Mouse (Mus musculus): Measurements from ENCODE around the gene Daam2. TPM values are rescaled to one million over a fixed set of nuclear protein-coding genes. Genes with fewer than 3 reads are reported as not detected.
A peak's percentile ranks its signal among the peaks of the same experiment; 100 is the strongest.

Gene Daam2
- polyA plus RNA-seq, 1 experiment: 1.5 TPM

- Histone ChIP-seq H3ac (ENCODE audit: control insufficient read depth, insufficient read length, low read depth) (no peak overlapping the region), H3K27me3 (ENCODE audit: control insufficient read depth, insufficient read depth, insufficient read length) (no peaks in the 10 kb centered on the region), H3K79me2 (ENCODE audit: control insufficient read depth, insufficient read depth) (peaks cover 27% of the 10 kb centered on the region), H3K36me3 (ENCODE audit: control insufficient read depth, insufficient read depth) (peaks cover 21% of the 10 kb centered on the region), H3K79me3 (ENCODE audit: low read depth) (peaks cover 5% of the 10 kb centered on the region), H3K4me3 (ENCODE audit: insufficient read depth, poor library complexity, severe bottlenecking) (no peak overlapping the region)
- TF ChIP-seq CEBPB (IDR thresholded peaks at IDR 0.05; ENCODE audit: low read depth): no peak
- TF ChIP-seq USF1 (IDR thresholded peaks at IDR 0.05; ENCODE audit: low read depth): no peak
- TF ChIP-seq MYOG (IDR thresholded peaks at IDR 0.05; ENCODE audit: control insufficient read depth, extremely low read depth, insufficient read length): no peak
- no peak for TF ChIP-seq CTCF (IDR thresholded peaks at IDR 0.05; ENCODE audit: control insufficient read depth, insufficient read depth, insufficient read length)
- TF ChIP-seq MAX (IDR thresholded peaks at IDR 0.05): no peak
- no peak for TF ChIP-seq MYOD1 (IDR thresholded peaks at IDR 0.05; ENCODE audit: control insufficient read depth, insufficient read length, low read depth)
- no peak for TF ChIP-seq FOSL1 (IDR thresholded peaks at IDR 0.05; ENCODE audit: insufficient read depth, low read length, poor library complexity, severe bottlenecking)
Observed at GRCm38 (mm10) chr17:49430136-49430535, 134.0 kb downstream of the Daam2 start.

DNA sequence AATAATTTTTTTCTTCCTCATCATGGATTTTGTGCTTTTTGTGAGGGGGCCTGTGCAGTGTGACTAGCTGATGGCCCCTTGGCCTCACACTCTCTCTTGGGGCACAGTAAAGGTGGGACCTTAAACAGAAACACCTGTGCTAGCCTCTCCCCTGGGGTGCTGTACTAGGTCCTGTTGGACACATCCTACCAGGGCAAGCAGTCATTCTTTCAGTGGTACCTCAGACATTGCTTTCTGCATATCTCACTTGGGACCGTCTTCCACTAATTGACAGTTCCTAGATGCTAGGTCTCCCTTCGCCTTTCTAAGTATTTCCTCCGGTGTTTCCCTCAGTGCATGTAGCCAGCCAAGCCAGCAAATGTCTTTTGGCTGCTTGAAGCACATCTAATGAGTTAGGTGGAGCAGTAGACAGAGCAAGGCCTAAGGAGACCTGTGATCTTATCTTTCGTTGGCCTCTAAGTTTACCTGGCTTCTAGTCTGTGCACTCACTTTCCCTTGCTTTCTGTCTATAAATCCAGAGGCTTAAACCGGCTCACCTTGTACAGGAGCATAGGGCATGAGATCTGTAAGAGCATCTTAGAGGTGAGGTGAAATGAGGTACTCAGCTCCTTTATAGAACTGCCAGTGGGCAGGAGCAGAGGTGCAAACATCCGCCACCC, 134.5 kb downstream of the Daam2 start:
- TF ChIP-seq CEBPB (IDR thresholded peaks at IDR 0.05; ENCODE audit: low read depth) (no peak), MYOD1 (IDR thresholded peaks at IDR 0.05; ENCODE audit: control insufficient read depth, insufficient read length, low read depth) (no peak), USF1 (IDR thresholded peaks at IDR 0.05; ENCODE audit: low read depth) (no peak), FOSL1 (IDR thresholded peaks at IDR 0.05; ENCODE audit: insufficient read depth, low read length, poor library complexity, severe bottlenecking) (no peak), MYOG (IDR thresholded peaks at IDR 0.05; ENCODE audit: control insufficient read depth, extremely low read depth, insufficient read length) (no peak), MAX (IDR thresholded peaks at IDR 0.05) (no peak), CTCF (IDR thresholded peaks at IDR 0.05; ENCODE audit: control insufficient read depth, insufficient read depth, insufficient read length) (no peak)
- Histone ChIP-seq H3K79me3 (ENCODE audit: low read depth) (peaks cover 5% of the 10 kb centered on the region), H3K36me3 (ENCODE audit: control insufficient read depth, insufficient read depth) (peaks cover 16% of the 10 kb centered on the region), H3K79me2 (ENCODE audit: control insufficient read depth, insufficient read depth) (peaks cover 27% of the 10 kb centered on the region), H3K27me3 (ENCODE audit: control insufficient read depth, insufficient read depth, insufficient read length) (no peaks in the 10 kb centered on the region), H3K4me3 (ENCODE audit: insufficient read depth, poor library complexity, severe bottlenecking) (peak overlapping the region; percentile 69), H3ac (ENCODE audit: control insufficient read depth, insufficient read length, low read depth) (no peak overlapping the region)

- Histone ChIP-seq H3K36me3 (ENCODE audit: control insufficient read depth, insufficient read depth) (peaks cover 9% of the 10 kb centered on the region), H3ac (ENCODE audit: control insufficient read depth, insufficient read length, low read depth) (peak overlapping the region; percentile 69), H3K79me3 (ENCODE audit: low read depth) (peaks cover 5% of the 10 kb centered on the region), H3K79me2 (ENCODE audit: control insufficient read depth, insufficient read depth) (peaks cover 27% of the 10 kb centered on the region), H3K27me3 (ENCODE audit: control insufficient read depth, insufficient read depth, insufficient read length) (no peaks in the 10 kb centered on the region), H3K4me3 (ENCODE audit: insufficient read depth, poor library complexity, severe bottlenecking) (peak overlapping the region; percentile 69)
- TF ChIP-seq USF1 (IDR thresholded peaks at IDR 0.05; ENCODE audit: low read depth): no peak
- no peak for TF ChIP-seq MYOG (IDR thresholded peaks at IDR 0.05; ENCODE audit: control insufficient read depth, extremely low read depth, insufficient read length)
- no peak for TF ChIP-seq CTCF (IDR thresholded peaks at IDR 0.05; ENCODE audit: control insufficient read depth, insufficient read depth, insufficient read length)
- TF ChIP-seq FOSL1 (IDR thresholded peaks at IDR 0.05; ENCODE audit: insufficient read depth, low read length, poor library complexity, severe bottlenecking): no peak
- no peak for TF ChIP-seq MAX (IDR thresholded peaks at IDR 0.05)
- TF ChIP-seq MYOD1 (IDR thresholded peaks at IDR 0.05; ENCODE audit: control insufficient read depth, insufficient read length, low read depth): no peak
- TF ChIP-seq CEBPB (IDR thresholded peaks at IDR 0.05; ENCODE audit: low read depth): peak; percentile 24
Observed at GRCm38 (mm10) chr17:49428751-49429415, 135.3 kb downstream of the Daam2 start.

- no peak for TF ChIP-seq MAX (IDR thresholded peaks at IDR 0.05)
- H3K27me3 ChIP-seq (ENCODE audit: control insufficient read depth, insufficient read depth, insufficient read length): no peaks in the 10 kb centered on the region
- H3K79me3 ChIP-seq (ENCODE audit: low read depth): peaks cover 5% of the 10 kb centered on the region
- peaks cover 21% of the 10 kb centered on the region for H3K79me2 ChIP-seq (ENCODE audit: control insufficient read depth, insufficient read depth)
- peak within 1 kb of the TSS; percentile 69 for H3K4me3 ChIP-seq (ENCODE audit: insufficient read depth, poor library complexity, severe bottlenecking)
- H3K36me3 ChIP-seq (ENCODE audit: control insufficient read depth, insufficient read depth): peaks cover 2% of the 10 kb centered on the region
- H3ac ChIP-seq (ENCODE audit: control insufficient read depth, insufficient read length, low read depth): peak within 1 kb of the TSS; percentile 69
Observed at GRCm38 (mm10) chr17:49428239-49428688, 135.9 kb downstream of the Daam2 start, which contains the start of gene Mocs1. Gene Mocs1, plus strand, starts transcription at chr17:49428362.

GRCm38 (mm10) chr17:49427631-49428238, 136.4 kb downstream of the Daam2 start:
- H3K4me3 ChIP-seq (ENCODE audit: insufficient read depth, poor library complexity, severe bottlenecking): no peak overlapping the region
- no peaks in the 10 kb centered on the region for H3K27me3 ChIP-seq (ENCODE audit: control insufficient read depth, insufficient read depth, insufficient read length)
- H3K36me3 ChIP-seq (ENCODE audit: control insufficient read depth, insufficient read depth): no peaks in the 10 kb centered on the region
- peaks cover 2% of the 10 kb centered on the region for H3K79me3 ChIP-seq (ENCODE audit: low read depth)
- no peak overlapping the region for H3ac ChIP-seq (ENCODE audit: control insufficient read depth, insufficient read length, low read depth)
- peaks cover 16% of the 10 kb centered on the region for H3K79me2 ChIP-seq (ENCODE audit: control insufficient read depth, insufficient read depth)
- no peak for TF ChIP-seq MYOG (IDR thresholded peaks at IDR 0.05; ENCODE audit: control insufficient read depth, extremely low read depth, insufficient read length)
- TF ChIP-seq FOSL1 (IDR thresholded peaks at IDR 0.05; ENCODE audit: insufficient read depth, low read length, poor library complexity, severe bottlenecking): no peak
- peak; percentile 3 for TF ChIP-seq CTCF (IDR thresholded peaks at IDR 0.05; ENCODE audit: control insufficient read depth, insufficient read depth, insufficient read length)
- TF ChIP-seq MYOD1 (IDR thresholded peaks at IDR 0.05; ENCODE audit: control insufficient read depth, insufficient read length, low read depth): no peak
- no peak for TF ChIP-seq CEBPB (IDR thresholded peaks at IDR 0.05; ENCODE audit: low read depth)
- TF ChIP-seq MAX (IDR thresholded peaks at IDR 0.05): no peak
- no peak for TF ChIP-seq USF1 (IDR thresholded peaks at IDR 0.05; ENCODE audit: low read depth)

All from C2C12 (cell line).